Mouse (Mus musculus): ENCODE results near the gene Crybb3. TPM values are rescaled to one million over a fixed set of nuclear protein-coding genes. Genes with fewer than 3 reads are reported as not detected.
A peak's percentile ranks its signal among the peaks of the same experiment; 100 is the strongest.

Gene Crybb3
- polyA plus RNA-seq, 1 experiment from 2014 or later, result 2.1 TPM

DNA sequence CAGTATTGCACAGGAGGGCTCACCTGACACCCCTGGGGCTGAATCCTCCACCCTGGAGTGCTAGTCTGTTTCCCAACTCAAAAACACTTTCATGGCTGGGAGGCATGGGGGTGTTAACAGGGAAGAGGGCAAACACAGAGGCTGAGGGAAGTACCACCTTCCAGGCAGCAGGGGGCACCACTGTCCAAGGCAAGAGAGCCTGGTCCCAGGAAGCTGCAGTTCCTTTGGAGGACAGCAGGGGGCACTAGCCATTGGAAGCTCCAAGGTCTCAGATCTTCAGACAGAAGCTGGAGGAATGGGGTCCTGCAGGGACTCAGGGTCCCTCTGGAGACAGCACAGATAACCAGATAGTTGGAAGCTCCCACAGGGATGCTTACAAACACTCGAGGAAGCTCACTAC is 18.2 kb upstream of the Crybb3 start:
- Histone ChIP-seq H3K36me3 (ENCODE audit: control insufficient read depth, insufficient read depth, low read length) (no peaks in the 10 kb centered on the region), H3K4me3 (ENCODE audit: low read depth, low read length) (no peak overlapping the region), H3K4me2 (ENCODE audit: low read depth, low read length) (no peak overlapping the region), H3K27ac (replicated peaks; ENCODE audit: low read depth, low read length) (no peak overlapping the region), H3K4me1 (ENCODE audit: control insufficient read depth, insufficient read depth, low read length) (no peaks in the 10 kb centered on the region), H3K9me3 (ENCODE audit: control insufficient read depth, low read length) (no peaks in the 10 kb centered on the region), H3K9ac (ENCODE audit: low read depth, low read length) (no peak overlapping the region), H3K27me3 (replicated peaks; ENCODE audit: control insufficient read depth, insufficient read depth, low read length) (no peaks in the 10 kb centered on the region)
- DNase-seq (ENCODE audit: low spot score) (peak; percentile 87), ATAC-seq (ENCODE audit: low read depth) (peak; percentile 67; the same call in 1 of the 2 replicates)
- WGBS, result 0% methylated on average over 1 of the region's 1 CpGs

- Histone ChIP-seq H3K36me3 (ENCODE audit: control insufficient read depth, insufficient read depth, low read length) (no peaks in the 10 kb centered on the region), H3K27ac (replicated peaks; ENCODE audit: low read depth, low read length) (no peak overlapping the region), H3K9ac (ENCODE audit: low read depth, low read length) (no peak overlapping the region), H3K27me3 (replicated peaks; ENCODE audit: control insufficient read depth, insufficient read depth, low read length) (no peaks in the 10 kb centered on the region), H3K4me3 (ENCODE audit: low read depth, low read length) (no peak overlapping the region), H3K9me3 (ENCODE audit: control insufficient read depth, low read length) (no peaks in the 10 kb centered on the region), H3K4me1 (ENCODE audit: control insufficient read depth, insufficient read depth, low read length) (no peaks in the 10 kb centered on the region), H3K4me2 (ENCODE audit: low read depth, low read length) (no peak overlapping the region)
- 84% methylated on average over 16 of the region's 17 CpGs for WGBS
- DNase-seq (ENCODE audit: low spot score) (no peak), ATAC-seq (ENCODE audit: low read depth) (no peak)
These were observed 16.2 kb upstream of the Crybb3 start for GRCm38 (mm10) chr5:113097551-113097950.

DNA sequence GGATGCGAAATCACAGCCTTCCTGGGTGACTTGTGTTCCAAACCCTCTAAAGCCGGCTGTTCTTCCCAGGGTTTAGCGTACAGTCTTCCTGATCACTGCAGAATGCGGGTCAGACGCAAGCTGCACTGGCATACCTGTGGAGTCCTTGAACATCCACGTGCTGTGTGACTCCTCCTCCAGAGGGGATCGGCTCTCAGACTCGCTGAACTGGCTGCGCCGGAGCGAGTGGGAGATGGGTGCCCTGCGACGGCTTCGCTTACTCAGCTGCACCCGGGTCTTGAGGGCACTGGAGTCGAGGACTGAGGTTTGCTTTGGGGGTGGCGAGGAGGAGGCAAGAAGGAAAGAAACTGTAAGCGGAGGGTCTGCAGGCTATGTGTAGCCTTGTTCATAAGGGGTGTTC is 14.1 kb upstream of the Crybb3 start:
- no peak for ATAC-seq (ENCODE audit: low read depth)
- Histone ChIP-seq H3K27ac (replicated peaks; ENCODE audit: low read depth, low read length) (no peak overlapping the region), H3K36me3 (ENCODE audit: control insufficient read depth, insufficient read depth, low read length) (no peaks in the 10 kb centered on the region), H3K9me3 (ENCODE audit: control insufficient read depth, low read length) (no peaks in the 10 kb centered on the region), H3K4me1 (ENCODE audit: control insufficient read depth, insufficient read depth, low read length) (no peaks in the 10 kb centered on the region), H3K27me3 (replicated peaks; ENCODE audit: control insufficient read depth, insufficient read depth, low read length) (no peaks in the 10 kb centered on the region), H3K4me2 (ENCODE audit: low read depth, low read length) (no peak overlapping the region), H3K4me3 (ENCODE audit: low read depth, low read length) (no peak overlapping the region), H3K9ac (ENCODE audit: low read depth, low read length) (no peak overlapping the region)
- no peak for DNase-seq (ENCODE audit: low spot score)
- WGBS, result 87% methylated on average over 18 of the region's 18 CpGs

- Histone ChIP-seq H3K36me3 (ENCODE audit: control insufficient read depth, insufficient read depth, low read length) (no peaks in the 10 kb centered on the region), H3K9me3 (ENCODE audit: control insufficient read depth, low read length) (no peaks in the 10 kb centered on the region), H3K4me3 (ENCODE audit: low read depth, low read length) (no peak overlapping the region), H3K4me1 (ENCODE audit: control insufficient read depth, insufficient read depth, low read length) (no peaks in the 10 kb centered on the region), H3K9ac (ENCODE audit: low read depth, low read length) (no peak overlapping the region), H3K4me2 (ENCODE audit: low read depth, low read length) (no peak overlapping the region), H3K27ac (replicated peaks; ENCODE audit: low read depth, low read length) (no peak overlapping the region), H3K27me3 (replicated peaks; ENCODE audit: control insufficient read depth, insufficient read depth, low read length) (no peaks in the 10 kb centered on the region)
- DNase-seq (ENCODE audit: low spot score) (no peak), ATAC-seq (ENCODE audit: low read depth) (no peak)
- WGBS, result 74% methylated on average over 7 of the region's 7 CpGs
These were observed 11.0 kb upstream of the Crybb3 start for GRCm38 (mm10) chr5:113092406-113092805.

- WGBS, result 38% methylated on average over 5 of the region's 5 CpGs
- H3K36me3 ChIP-seq (ENCODE audit: control insufficient read depth, insufficient read depth, low read length), result no peaks in the 10 kb centered on the region
- no peaks in the 10 kb centered on the region for H3K27me3 ChIP-seq (replicated peaks; ENCODE audit: control insufficient read depth, insufficient read depth, low read length)
- H3K9ac ChIP-seq (ENCODE audit: low read depth, low read length), result no peak overlapping the region
- H3K4me2 ChIP-seq (ENCODE audit: low read depth, low read length), result no peak overlapping the region
- no peak overlapping the region for H3K4me3 ChIP-seq (ENCODE audit: low read depth, low read length)
- ATAC-seq (ENCODE audit: low read depth) (no peak), DNase-seq (ENCODE audit: low spot score) (peak; percentile 39)
- H3K4me1 ChIP-seq (ENCODE audit: control insufficient read depth, insufficient read depth, low read length), result no peaks in the 10 kb centered on the region
- H3K27ac ChIP-seq (replicated peaks; ENCODE audit: low read depth, low read length), result no peak overlapping the region
- H3K9me3 ChIP-seq (ENCODE audit: control insufficient read depth, low read length), result no peaks in the 10 kb centered on the region
These were observed 9.8 kb upstream of the Crybb3 start for GRCm38 (mm10) chr5:113091162-113091561.

- Histone ChIP-seq H3K9me3 (ENCODE audit: control insufficient read depth, low read length) (no peaks in the 10 kb centered on the region), H3K27me3 (replicated peaks; ENCODE audit: control insufficient read depth, insufficient read depth, low read length) (no peaks in the 10 kb centered on the region), H3K4me3 (ENCODE audit: low read depth, low read length) (no peak overlapping the region), H3K36me3 (ENCODE audit: control insufficient read depth, insufficient read depth, low read length) (no peaks in the 10 kb centered on the region), H3K4me1 (ENCODE audit: control insufficient read depth, insufficient read depth, low read length) (no peaks in the 10 kb centered on the region), H3K9ac (ENCODE audit: low read depth, low read length) (no peak overlapping the region), H3K27ac (replicated peaks; ENCODE audit: low read depth, low read length) (no peak overlapping the region), H3K4me2 (ENCODE audit: low read depth, low read length) (no peak overlapping the region)
- ATAC-seq (ENCODE audit: low read depth) (no peak), DNase-seq (ENCODE audit: low spot score) (no peak)
- 84% methylated on average over 9 of the region's 11 CpGs for WGBS
These were observed 9.4 kb upstream of the Crybb3 start for GRCm38 (mm10) chr5:113090750-113091149.

DNA sequence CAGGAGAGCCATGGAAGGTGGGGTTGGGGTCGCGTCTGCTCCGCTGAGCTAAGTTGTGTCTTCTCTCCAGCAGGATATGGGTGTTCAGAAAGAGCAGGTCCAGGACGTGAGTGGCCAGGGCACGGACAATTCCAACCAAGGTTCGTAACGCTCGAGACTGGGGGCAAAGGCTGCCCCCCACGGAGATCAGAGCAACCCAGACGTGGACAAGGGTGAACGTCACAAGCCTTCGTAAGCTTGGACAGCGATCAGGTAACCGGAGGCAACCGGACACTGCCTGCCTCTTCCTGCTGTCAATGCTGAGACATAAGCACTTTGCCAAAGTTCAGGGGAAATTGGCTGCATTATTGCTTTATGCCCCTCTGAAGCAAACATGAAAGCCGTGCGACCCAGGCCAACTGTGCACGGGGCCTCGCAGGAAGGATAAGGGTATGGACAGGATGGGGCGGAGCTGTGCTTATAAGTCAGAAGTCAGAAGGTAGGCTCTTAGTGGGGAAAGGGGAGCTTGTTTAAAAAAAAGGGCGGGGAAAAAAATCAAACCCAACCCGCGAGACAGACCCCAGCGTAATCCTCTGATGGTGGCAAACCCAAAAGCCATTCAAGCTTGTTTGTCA is 8.8 kb upstream of the Crybb3 start:
- no peaks in the 10 kb centered on the region for H3K4me1 ChIP-seq (ENCODE audit: control insufficient read depth, insufficient read depth, low read length)
- H3K27ac ChIP-seq (replicated peaks; ENCODE audit: low read depth, low read length), result no peak overlapping the region
- H3K9ac ChIP-seq (ENCODE audit: low read depth, low read length), result no peak overlapping the region
- H3K4me3 ChIP-seq (ENCODE audit: low read depth, low read length), result no peak overlapping the region
- DNase-seq (ENCODE audit: low spot score) (no peak), ATAC-seq (ENCODE audit: low read depth) (no peak)
- H3K4me2 ChIP-seq (ENCODE audit: low read depth, low read length), result no peak overlapping the region
- 86% methylated on average over 24 of the region's 24 CpGs for WGBS
- no peaks in the 10 kb centered on the region for H3K27me3 ChIP-seq (replicated peaks; ENCODE audit: control insufficient read depth, insufficient read depth, low read length)
- H3K9me3 ChIP-seq (ENCODE audit: control insufficient read depth, low read length), result no peaks in the 10 kb centered on the region
- H3K36me3 ChIP-seq (ENCODE audit: control insufficient read depth, insufficient read depth, low read length), result no peaks in the 10 kb centered on the region

GRCm38 (mm10) chr5:113087465-113087864 is 6.1 kb upstream of the Crybb3 start:
- 76% methylated on average over 1 of the region's 2 CpGs for WGBS
- H3K4me3 ChIP-seq (ENCODE audit: low read depth, low read length), result no peak overlapping the region
- peaks cover 5% of the 10 kb centered on the region; the same call in 1 of the 2 replicates for H3K9me3 ChIP-seq (ENCODE audit: control insufficient read depth, low read length)
- H3K4me2 ChIP-seq (ENCODE audit: low read depth, low read length), result no peak overlapping the region
- no peaks in the 10 kb centered on the region for H3K4me1 ChIP-seq (ENCODE audit: control insufficient read depth, insufficient read depth, low read length)
- no peaks in the 10 kb centered on the region for H3K36me3 ChIP-seq (ENCODE audit: control insufficient read depth, insufficient read depth, low read length)
- H3K27ac ChIP-seq (replicated peaks; ENCODE audit: low read depth, low read length), result no peak overlapping the region
- DNase-seq (ENCODE audit: low spot score) (no peak), ATAC-seq (ENCODE audit: low read depth) (no peak)
- H3K27me3 ChIP-seq (replicated peaks; ENCODE audit: control insufficient read depth, insufficient read depth, low read length), result no peaks in the 10 kb centered on the region
- no peak overlapping the region for H3K9ac ChIP-seq (ENCODE audit: low read depth, low read length)

DNA sequence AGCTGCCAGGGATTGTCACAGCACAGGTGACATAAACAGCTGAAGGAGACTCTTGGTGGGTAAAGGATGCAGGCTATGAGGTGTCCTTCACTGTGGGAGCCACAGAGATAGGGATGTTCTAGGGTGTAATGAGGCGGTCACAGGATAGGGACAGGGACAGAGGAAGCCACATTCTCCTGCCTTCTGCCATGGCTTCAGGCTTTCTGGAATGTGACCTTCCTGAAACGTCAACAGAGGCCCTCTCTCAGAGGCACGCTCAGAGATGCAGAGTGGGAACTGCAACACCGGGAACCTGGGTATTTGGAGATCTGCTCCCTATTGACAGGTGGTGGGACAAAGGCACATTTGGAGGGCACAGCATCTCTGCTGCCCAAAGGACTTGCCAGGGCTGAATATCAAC is 5.6 kb upstream of the Crybb3 start:
- peaks cover 5% of the 10 kb centered on the region; the same call in 1 of the 2 replicates for H3K9me3 ChIP-seq (ENCODE audit: control insufficient read depth, low read length)
- no peak overlapping the region for H3K9ac ChIP-seq (ENCODE audit: low read depth, low read length)
- ATAC-seq (ENCODE audit: low read depth), result no peak
- no peak overlapping the region for H3K4me2 ChIP-seq (ENCODE audit: low read depth, low read length)
- WGBS, result 62% methylated on average over 4 of the region's 4 CpGs
- H3K4me3 ChIP-seq (ENCODE audit: low read depth, low read length), result no peak overlapping the region
- H3K4me1 ChIP-seq (ENCODE audit: control insufficient read depth, insufficient read depth, low read length), result no peaks in the 10 kb centered on the region
- no peaks in the 10 kb centered on the region for H3K36me3 ChIP-seq (ENCODE audit: control insufficient read depth, insufficient read depth, low read length)
- H3K27ac ChIP-seq (replicated peaks; ENCODE audit: low read depth, low read length), result no peak overlapping the region
- no peak for DNase-seq (ENCODE audit: low spot score)
- no peaks in the 10 kb centered on the region for H3K27me3 ChIP-seq (replicated peaks; ENCODE audit: control insufficient read depth, insufficient read depth, low read length)
